Mouse (Mus musculus): Measurements from ENCODE around the gene Gm10382.
"Not testable (repeated sequence)": the region's sequence is repeated elsewhere in the genome, so short reads cannot be mapped to it uniquely, and the experiment has no call there.

Gene Gm10382

GRCm38 (mm10) chr5:125392977-125393621, 4.0 kb downstream of the Gm10382 start:
- DNase-seq (ENCODE audit: low read depth, low spot score) = peak; percentile 98

GRCm38 (mm10) chr5:125393622-125394603, 4.8 kb downstream of the Gm10382 start:
- peak; percentile 95 for DNase-seq (ENCODE audit: low read depth, low spot score)

- no peak for DNase-seq (ENCODE audit: low read depth, low spot score)
Observed at GRCm38 (mm10) chr5:125395008-125395407, 5.9 kb downstream of the Gm10382 start.

- peak; percentile 49 for DNase-seq (ENCODE audit: low read depth, low spot score)
Observed at GRCm38 (mm10) chr5:125400903-125401302, 11.8 kb downstream of the Gm10382 start.

GRCm38 (mm10) chr5:125402476-125402875, 13.4 kb downstream of the Gm10382 start:
- peak; percentile 64 for DNase-seq (ENCODE audit: low read depth, low spot score)

GRCm38 (mm10) chr5:125402991-125403390, 13.9 kb downstream of the Gm10382 start:
- no peak for DNase-seq (ENCODE audit: low read depth, low spot score)

GRCm38 (mm10) chr5:125403481-125404465, 14.7 kb downstream of the Gm10382 start:
- DNase-seq (ENCODE audit: low read depth, low spot score) = peak; percentile 77

GRCm38 (mm10) chr5:125404536-125404902, 15.4 kb downstream of the Gm10382 start:
- DNase-seq (ENCODE audit: low read depth, low spot score) = no peak

GRCm38 (mm10) chr5:125404903-125405545, 15.9 kb downstream of the Gm10382 start:
- DNase-seq (ENCODE audit: low read depth, low spot score) = peak; percentile 71

- DNase-seq (ENCODE audit: low read depth, low spot score) = peak; percentile 88
Observed at GRCm38 (mm10) chr5:125405546-125406248, 16.6 kb downstream of the Gm10382 start.

- peak; percentile 91 for DNase-seq (ENCODE audit: low read depth, low spot score)
Observed at GRCm38 (mm10) chr5:125406322-125407016, 17.3 kb downstream of the Gm10382 start.

- DNase-seq (ENCODE audit: low read depth, low spot score) = peak; percentile 45
Observed at GRCm38 (mm10) chr5:125407020-125407830, 18.1 kb downstream of the Gm10382 start.

- no peak for DNase-seq (ENCODE audit: low read depth, low spot score)
Observed at GRCm38 (mm10) chr5:125407910-125408575, 18.9 kb downstream of the Gm10382 start.

GRCm38 (mm10) chr5:125408842-125409241, 19.7 kb downstream of the Gm10382 start:
- DNase-seq (ENCODE audit: low read depth, low spot score) = peak; percentile 92

GRCm38 (mm10) chr5:125409348-125410090, 20.4 kb downstream of the Gm10382 start:
- peak; percentile 95 for DNase-seq (ENCODE audit: low read depth, low spot score)

GRCm38 (mm10) chr5:125411972-125412530, 22.9 kb downstream of the Gm10382 start:
- DNase-seq (ENCODE audit: low read depth, low spot score) = peak; percentile 82

- not testable (repeated sequence) for DNase-seq (ENCODE audit: low read depth, low spot score)
Observed at GRCm38 (mm10) chr5:125412536-125412935, 23.4 kb downstream of the Gm10382 start.
